Mouse (Mus musculus) adrenal gland, adult 18-20 months (tissue): ENCODE measurements at regions not wholly inside any gene's neighbourhood (a gene's known extent, or its start where the extent isn't known, plus 50 kb on each side); places are given as distances from the start of the nearest gene placed in this dataset.

Experiments
- microRNA-seq, 2 experiments: library from miRNA; unstranded; fragments of <30 nt; microRNA quantifications; one replicate each; pipeline ENCODE4 v1.2.0; 2021; ENCODE audit warnings: borderline number of aligned reads in 2 of 2

Small RNA genes in the stretch of these regions (microRNA-seq; reads per million reads assigned to microRNA genes)
- 0 reads per million in 2 experiments for gene Gm24979
